Mouse (Mus musculus) liver, embryonic 16.5 days (tissue): ENCODE results near the gene Psrc1. TPM values are rescaled to one million over a fixed set of nuclear protein-coding genes. Genes with fewer than 3 reads are reported as not detected.
A peak's percentile ranks its signal among the peaks of the same experiment; 100 is the strongest.

Source experiments
- ATAC-seq: fragments of 200-750 bp; cut with Nextera tagmentation; 2 replicates; pipeline ENCODE4 v1.8.0; 2017; ENCODE audit warnings: low read depth, mild to moderate bottlenecking, moderate number of reproducible peaks, moderate library complexity
- H3K27ac ChIP-seq: fragments of 300-500 bp; sonication (generic); 2 replicates; pipeline ENCODE4 v1.5.1; 2014; ENCODE audit warnings: mild to moderate bottlenecking, low read length
- H3K27me3 ChIP-seq: fragments of 300-500 bp; sonication (generic); 2 replicates; pipeline ENCODE4 v1.6.1; 2014; ENCODE audit warnings: low read depth, low read length, mixed read lengths; ENCODE audit not compliant: control insufficient read depth, insufficient read depth
- H3K36me3 ChIP-seq: fragments of 300-500 bp; sonication (generic); 2 replicates; pipeline ENCODE4 v1.6.1; 2014; ENCODE audit warnings: mild to moderate bottlenecking; ENCODE audit not compliant: control insufficient read depth, insufficient read depth
- H3K4me1 ChIP-seq: fragments of 300-500 bp; sonication (generic); 2 replicates; pipeline ENCODE4 v1.6.1; 2014; ENCODE audit warnings: low read depth, low read length, mixed read lengths; ENCODE audit not compliant: control insufficient read depth
- H3K4me2 ChIP-seq: fragments of 300-500 bp; sonication (generic); 2 replicates; pipeline ENCODE4 v1.6.1; 2014; ENCODE audit warnings: low read depth, low read length, mixed read lengths
- H3K4me3 ChIP-seq: fragments of 300-500 bp; sonication (generic); 2 replicates; pipeline ENCODE4 v1.5.1; 2014; ENCODE audit warnings: low read depth, mild to moderate bottlenecking, low read length
- H3K9ac ChIP-seq: fragments of 300-500 bp; sonication (generic); 2 replicates; pipeline ENCODE4 v1.6.1; 2014; ENCODE audit warnings: low read depth, low read length
- H3K9me3 ChIP-seq: fragments of 300-500 bp; sonication (generic); replicated peaks from 2 replicates; pipeline ENCODE4 v1.6.1; 2016; ENCODE audit warnings: low read length; ENCODE audit not compliant: control insufficient read depth
- WGBS: fragments of 180-500 bp; shearing (Covaris S2); extraction: QIAGEN DNeasy Blood & Tissue Kit; methylation state at CpG from one replicate; pipeline ENCODE4 v1.1.7; 2014; ENCODE audit not compliant: insufficient replicate concordance; 5-methylcytosine and 5-hydroxymethylcytosine counted together
- polyA plus RNA-seq: library from polyadenylated mRNA; unstranded; fragments of >200 nt; fragmentation: Nextera tagmentation; extraction: Ambion mirVana; gene quantifications from 2 replicates; pipeline ENCODE4 v1.2.1, GENCODE M21; 2015

Gene Psrc1
- polyA plus RNA-seq, 1 experiment from 2014 or later = 12.0 TPM

- Histone ChIP-seq H3K4me2 (no peak overlapping the region), H3K4me3 (no peak overlapping the region), H3K27ac (no peak overlapping the region), H3K27me3 (peaks cover 23% of the 10 kb centered on the region), H3K9me3 (peaks cover 8% of the 10 kb centered on the region; the same call in 1 of the 2 replicates), H3K9ac (no peak overlapping the region), H3K4me1 (peaks cover 5% of the 10 kb centered on the region), H3K36me3 (no peaks in the 10 kb centered on the region)
- ATAC-seq = no peak
- WGBS = 71% methylated on average over 8 of the region's 8 CpGs
Measured at GRCm38 (mm10) chr3:108411754-108412121, 28.1 kb downstream of the Psrc1 start.

- H3K9ac ChIP-seq = no peak overlapping the region
- no peak for ATAC-seq
- H3K9me3 ChIP-seq = peaks cover 8% of the 10 kb centered on the region; the same call in 1 of the 2 replicates
- H3K4me1 ChIP-seq = peaks cover 5% of the 10 kb centered on the region
- no peak overlapping the region for H3K27ac ChIP-seq
- H3K27me3 ChIP-seq = peaks cover 27% of the 10 kb centered on the region
- no peaks in the 10 kb centered on the region for H3K36me3 ChIP-seq
- H3K4me3 ChIP-seq = no peak overlapping the region
- no peak overlapping the region for H3K4me2 ChIP-seq
- 89% methylated on average over 35 of the region's 35 CpGs for WGBS
Measured at GRCm38 (mm10) chr3:108413634-108414360, 30.2 kb downstream of the Psrc1 start.

GRCm38 (mm10) chr3:108414857-108415830 lies 31.5 kb downstream of the Psrc1 start, which contains the start of gene Celsr2:
Celsr2 (minus strand) TSS chr3:108415552.
- peak within 1 kb of the TSS; percentile 58 for H3K9ac ChIP-seq
- peak within 1 kb of the TSS; percentile 96 for H3K4me2 ChIP-seq
- no peaks in the 10 kb centered on the region for H3K36me3 ChIP-seq
- no peak; the same call in 1 of the 2 replicates for ATAC-seq
- H3K4me3 ChIP-seq = peak within 1 kb of the TSS; percentile 62
- peaks cover 8% of the 10 kb centered on the region; the same call in 1 of the 2 replicates for H3K9me3 ChIP-seq
- peaks cover 27% of the 10 kb centered on the region for H3K27me3 ChIP-seq
- peaks cover 5% of the 10 kb centered on the region for H3K4me1 ChIP-seq
- no peak within 1 kb of the TSS for H3K27ac ChIP-seq
- WGBS = 8% methylated on average over 67 of the region's 67 CpGs

GRCm38 (mm10) chr3:108415831-108416223 lies 32.2 kb downstream of the Psrc1 start:
- Histone ChIP-seq H3K4me3 (peak overlapping the region; percentile 62), H3K9ac (peak overlapping the region; percentile 58), H3K36me3 (no peaks in the 10 kb centered on the region), H3K27ac (no peak overlapping the region), H3K4me1 (peaks cover 5% of the 10 kb centered on the region), H3K27me3 (peaks cover 27% of the 10 kb centered on the region), H3K4me2 (peak overlapping the region; percentile 96), H3K9me3 (peaks cover 8% of the 10 kb centered on the region; the same call in 1 of the 2 replicates)
- peak; percentile 75 for ATAC-seq
- under 1% methylated on average over 48 of the region's 48 CpGs for WGBS

GRCm38 (mm10) chr3:108423006-108423405 lies 39.4 kb downstream of the Psrc1 start:
- H3K4me1 ChIP-seq = no peaks in the 10 kb centered on the region
- H3K27me3 ChIP-seq = no peaks in the 10 kb centered on the region
- H3K4me3 ChIP-seq = no peak overlapping the region
- 41% methylated on average over 6 of the region's 6 CpGs for WGBS
- H3K27ac ChIP-seq = no peak overlapping the region
- no peak for ATAC-seq
- H3K4me2 ChIP-seq = no peak overlapping the region
- H3K36me3 ChIP-seq = peaks cover 24% of the 10 kb centered on the region
- H3K9me3 ChIP-seq = no peaks in the 10 kb centered on the region
- no peak overlapping the region for H3K9ac ChIP-seq

- no peak overlapping the region for H3K4me3 ChIP-seq
- H3K4me1 ChIP-seq = no peaks in the 10 kb centered on the region
- 26% methylated on average over 11 of the region's 11 CpGs for WGBS
- no peak overlapping the region for H3K9ac ChIP-seq
- H3K9me3 ChIP-seq = no peaks in the 10 kb centered on the region
- H3K4me2 ChIP-seq = no peak overlapping the region
- ATAC-seq = 0 out of 2 replicates have a peak, but pooled peaks have one; percentile 12
- no peaks in the 10 kb centered on the region for H3K27me3 ChIP-seq
- peaks cover 35% of the 10 kb centered on the region for H3K36me3 ChIP-seq
- no peak overlapping the region for H3K27ac ChIP-seq
Measured at GRCm38 (mm10) chr3:108423844-108424801, 40.5 kb downstream of the Psrc1 start.

GRCm38 (mm10) chr3:108424944-108425623 lies 41.4 kb downstream of the Psrc1 start:
- no peak overlapping the region for H3K4me2 ChIP-seq
- H3K27me3 ChIP-seq = no peaks in the 10 kb centered on the region
- 74% methylated on average over 7 of the region's 7 CpGs for WGBS
- no peaks in the 10 kb centered on the region for H3K9me3 ChIP-seq
- H3K36me3 ChIP-seq = peaks cover 44% of the 10 kb centered on the region
- no peaks in the 10 kb centered on the region for H3K4me1 ChIP-seq
- no peak for ATAC-seq
- no peak overlapping the region for H3K9ac ChIP-seq
- no peak overlapping the region for H3K27ac ChIP-seq
- no peak overlapping the region for H3K4me3 ChIP-seq

- Histone ChIP-seq H3K27me3 (no peaks in the 10 kb centered on the region), H3K27ac (no peak overlapping the region), H3K36me3 (peaks cover 46% of the 10 kb centered on the region), H3K4me3 (no peak overlapping the region), H3K4me2 (no peak overlapping the region), H3K4me1 (no peaks in the 10 kb centered on the region), H3K9ac (no peak overlapping the region), H3K9me3 (no peaks in the 10 kb centered on the region)
- 89% methylated on average over 6 of the region's 6 CpGs for WGBS
- ATAC-seq = no peak
Measured at GRCm38 (mm10) chr3:108425624-108426018, 42.0 kb downstream of the Psrc1 start.
